Mouse (Mus musculus) lung, postnatal 0 days (tissue): ENCODE results near the gene Slc45a3. TPM values are rescaled to one million over a fixed set of nuclear protein-coding genes. Genes with fewer than 3 reads are reported as not detected.

Source experiments
- ATAC-seq: fragments of 200-750 bp; cut with Nextera tagmentation; 2 replicates; pipeline ENCODE4 v1.8.0; 2017; ENCODE audit warnings: moderate library complexity
- DNase-seq: peaks from one replicate; pipeline ENCODE4 v3.0.0-alpha.2; 2016; ENCODE audit warnings: low spot score
- H3K27ac ChIP-seq: fragments of 300-500 bp; sonication (generic); 2 replicates; pipeline ENCODE4 v1.5.1; 2014; ENCODE audit warnings: antibody characterized with exemption, mild to moderate bottlenecking, low read length, mixed read lengths
- H3K27me3 ChIP-seq: fragments of 300-500 bp; sonication (generic); replicated peaks from 2 replicates; pipeline ENCODE4 v1.6.1; 2014; ENCODE audit warnings: low read length, mixed read lengths; ENCODE audit not compliant: insufficient read depth
- H3K36me3 ChIP-seq: fragments of 300-500 bp; sonication (generic); 2 replicates; pipeline ENCODE4 v1.6.1; 2014; ENCODE audit warnings: low read length, mixed read lengths; ENCODE audit not compliant: insufficient read depth
- H3K4me1 ChIP-seq: fragments of 300-500 bp; sonication (generic); 2 replicates; pipeline ENCODE4 v1.6.1; 2014; ENCODE audit warnings: antibody characterized with exemption, low read depth, low read length, mixed read lengths; ENCODE audit not compliant: insufficient read depth
- H3K4me2 ChIP-seq: fragments of 300-500 bp; sonication (generic); replicated peaks from 2 replicates; pipeline ENCODE4 v1.6.1; 2014; ENCODE audit warnings: low read depth, mild to moderate bottlenecking, low read length, moderate library complexity, mixed read lengths
- H3K4me3 ChIP-seq: fragments of 300-500 bp; sonication (generic); 2 replicates; pipeline ENCODE4 v1.5.1; 2014; ENCODE audit warnings: low read depth, low read length
- H3K9ac ChIP-seq: fragments of 300-500 bp; sonication (generic); replicated peaks from 2 replicates; pipeline ENCODE4 v1.6.1; 2014; ENCODE audit warnings: low read depth, mild to moderate bottlenecking
- H3K9me3 ChIP-seq: fragments of 300-500 bp; sonication (generic); 2 replicates; pipeline ENCODE4 v1.6.1; 2016; ENCODE audit warnings: low read length, mixed read lengths
- CTCF ChIP-seq: IDR thresholded peaks from 2 replicates; pipeline ENCODE4 v1.5.1; 2016; ENCODE audit warnings: antibody characterized with exemption, mild to moderate bottlenecking
- EP300 ChIP-seq: IDR thresholded peaks from 2 replicates; pipeline ENCODE4 v1.6.1; 2016; ENCODE audit warnings: antibody characterized with exemption, mild to moderate bottlenecking, control low read depth
- WGBS: fragments of 180-500 bp; shearing (Covaris S2); extraction: QIAGEN DNeasy Blood & Tissue Kit; methylation state at CpG from one replicate; pipeline ENCODE4 v1.1.7; 2014; 5-methylcytosine and 5-hydroxymethylcytosine counted together
- polyA plus RNA-seq: library from polyadenylated mRNA; unstranded; fragments of >200 nt; fragmentation: Nextera tagmentation; extraction: Ambion mirVana; gene quantifications from 2 replicates; pipeline ENCODE4 v1.2.1, GENCODE M21; 2015

Gene Slc45a3
- polyA plus RNA-seq, 1 experiment from 2014 or later: 5.7 TPM

- Histone ChIP-seq H3K9ac (no peak overlapping the region), H3K27ac (no peak overlapping the region), H3K4me1 (peaks cover 4% of the 10 kb centered on the region; the same call in 1 of the 2 replicates), H3K4me2 (no peak overlapping the region), H3K9me3 (no peaks in the 10 kb centered on the region), H3K4me3 (no peak overlapping the region), H3K27me3 (0 out of 2 replicates have a peak, but pooled peaks cover 8% of the 10 kb centered on the region), H3K36me3 (no peaks in the 10 kb centered on the region)
- no peak for TF ChIP-seq EP300
- TF ChIP-seq CTCF: no peak
- WGBS: 71% methylated on average over 6 of the region's 6 CpGs
- DNase-seq (no peak), ATAC-seq (no peak)
Measured at GRCm38 (mm10) chr1:131968983-131969382, 6.2 kb downstream of the Slc45a3 start.

- Histone ChIP-seq H3K27me3 (0 out of 2 replicates have a peak, but pooled peaks cover 2% of the 10 kb centered on the region), H3K27ac (no peak overlapping the region), H3K36me3 (no peaks in the 10 kb centered on the region), H3K4me2 (no peak overlapping the region), H3K9ac (no peak overlapping the region), H3K4me3 (no peak overlapping the region), H3K4me1 (peaks cover 4% of the 10 kb centered on the region; the same call in 1 of the 2 replicates), H3K9me3 (no peaks in the 10 kb centered on the region)
- 34% methylated on average over 4 of the region's 4 CpGs for WGBS
- ATAC-seq (no peak), DNase-seq (no peak)
- TF ChIP-seq CTCF: no peak
- no peak for TF ChIP-seq EP300
Measured at GRCm38 (mm10) chr1:131969825-131970224, 7.1 kb downstream of the Slc45a3 start.

- no peaks in the 10 kb centered on the region for H3K27me3 ChIP-seq
- H3K9ac ChIP-seq: no peak overlapping the region
- DNase-seq: no peak
- WGBS: 55% methylated on average over 5 of the region's 5 CpGs
- no peak overlapping the region for H3K4me3 ChIP-seq
- no peak for TF ChIP-seq CTCF
- TF ChIP-seq EP300: no peak
- no peak overlapping the region for H3K4me2 ChIP-seq
- H3K9me3 ChIP-seq: no peaks in the 10 kb centered on the region
- H3K36me3 ChIP-seq: no peaks in the 10 kb centered on the region
- no peak overlapping the region for H3K27ac ChIP-seq
- no peak for ATAC-seq
- peaks cover 4% of the 10 kb centered on the region; the same call in 1 of the 2 replicates for H3K4me1 ChIP-seq
Measured at GRCm38 (mm10) chr1:131970322-131970660, 7.5 kb downstream of the Slc45a3 start.

- H3K4me2 ChIP-seq: no peak overlapping the region
- H3K27ac ChIP-seq: peak overlapping the region; percentile 38; the same call in 1 of the 2 replicates
- H3K36me3 ChIP-seq: no peaks in the 10 kb centered on the region
- H3K4me1 ChIP-seq: peaks cover 4% of the 10 kb centered on the region; the same call in 1 of the 2 replicates
- no peaks in the 10 kb centered on the region for H3K9me3 ChIP-seq
- TF ChIP-seq CTCF: no peak
- no peak for TF ChIP-seq EP300
- peak; percentile 69 for ATAC-seq
- DNase-seq: peak; percentile 55
- no peak overlapping the region for H3K4me3 ChIP-seq
- H3K9ac ChIP-seq: no peak overlapping the region
- H3K27me3 ChIP-seq: no peaks in the 10 kb centered on the region
- WGBS: 18% methylated on average over 16 of the region's 16 CpGs
Measured at GRCm38 (mm10) chr1:131970661-131971520, 8.1 kb downstream of the Slc45a3 start.

- DNase-seq: no peak
- H3K4me2 ChIP-seq: no peak overlapping the region
- H3K4me3 ChIP-seq: no peak overlapping the region
- peaks cover 4% of the 10 kb centered on the region; the same call in 1 of the 2 replicates for H3K4me1 ChIP-seq
- ATAC-seq: no peak
- 39% methylated on average over 15 of the region's 15 CpGs for WGBS
- no peaks in the 10 kb centered on the region for H3K36me3 ChIP-seq
- H3K27ac ChIP-seq: no peak overlapping the region
- TF ChIP-seq CTCF (no peak), EP300 (no peak)
- H3K27me3 ChIP-seq: no peaks in the 10 kb centered on the region
- H3K9ac ChIP-seq: no peak overlapping the region
- H3K9me3 ChIP-seq: no peaks in the 10 kb centered on the region
Measured at GRCm38 (mm10) chr1:131971771-131972497, 9.2 kb downstream of the Slc45a3 start.
